Mouse (Mus musculus) right cerebral cortex, postnatal 10 days (tissue): ENCODE results near the gene Gpatch3.

ENCODE experiments used
- DNase-seq, 2 experiments: peaks; one replicate each; pipeline ENCODE4 v3.0.0; 2021; ENCODE audit warnings: low spot score in 2 of 2

Gene Gpatch3

GRCm38 (mm10) chr4:133619473-133620136 is 45.1 kb downstream of the Gpatch3 start:
- no peak for DNase-seq

- no peak for DNase-seq
Measured at GRCm38 (mm10) chr4:133620668-133621067, 46.1 kb downstream of the Gpatch3 start.

- no peak for DNase-seq
Measured at GRCm38 (mm10) chr4:133622161-133622695, 47.7 kb downstream of the Gpatch3 start.

- DNase-seq: no peak
Measured at GRCm38 (mm10) chr4:133624830-133625229, 50.3 kb downstream of the Gpatch3 start.

GRCm38 (mm10) chr4:133625621-133626071 is 51.1 kb downstream of the Gpatch3 start:
- no peak for DNase-seq

GRCm38 (mm10) chr4:133626221-133626620 is 51.7 kb downstream of the Gpatch3 start:
- no peak for DNase-seq

- DNase-seq: no peak
Measured at GRCm38 (mm10) chr4:133626621-133627020, 52.1 kb downstream of the Gpatch3 start.

- no peak for DNase-seq
Measured at GRCm38 (mm10) chr4:133627039-133627438, 52.5 kb downstream of the Gpatch3 start.

- DNase-seq: no peak
Measured at GRCm38 (mm10) chr4:133628517-133628916, 54.0 kb downstream of the Gpatch3 start.

GRCm38 (mm10) chr4:133629191-133629590 is 54.6 kb downstream of the Gpatch3 start:
- no peak for DNase-seq

- no peak for DNase-seq
Measured at GRCm38 (mm10) chr4:133630326-133630920, 55.9 kb downstream of the Gpatch3 start.

GRCm38 (mm10) chr4:133631071-133631768 is 56.7 kb downstream of the Gpatch3 start:
- DNase-seq: no peak

GRCm38 (mm10) chr4:133631769-133632411 is 57.3 kb downstream of the Gpatch3 start:
- no peak for DNase-seq

GRCm38 (mm10) chr4:133632483-133633327 is 58.2 kb downstream of the Gpatch3 start:
- no peak for DNase-seq

- peak; percentile 88 to 91 for DNase-seq
Measured at GRCm38 (mm10) chr4:133633332-133634042, 58.9 kb downstream of the Gpatch3 start.
